Mouse (Mus musculus) lung, adult 2 months (tissue): Measurements from ENCODE around the gene Orai3. TPM values are rescaled to one million over a fixed set of nuclear protein-coding genes. Genes with fewer than 3 reads are reported as not detected.
A peak's percentile ranks its signal among the peaks of the same experiment; 100 is the strongest.
"Not testable (repeated sequence)": the region's sequence is repeated elsewhere in the genome, so short reads cannot be mapped to it uniquely, and the experiment has no call there.

Source experiments
- DNase-seq: peaks from one replicate; pipeline ENCODE4 v3.0.0; 2022
- H3K4me1 ChIP-seq: fragments of 200-500 bp; 2 replicates; pipeline ENCODE4 v1.6.1; 2011; ENCODE audit warnings: low read length; ENCODE audit not compliant: control insufficient read depth, insufficient read depth
- H3K4me3 ChIP-seq: fragments of 200-500 bp; replicated peaks from 2 replicates; pipeline ENCODE3; 2011; ENCODE audit warnings: low read depth, mild to moderate bottlenecking, control low read depth, low read length; ENCODE audit errors: extremely low read depth
- CTCF ChIP-seq: fragments of 200-500 bp; IDR thresholded peaks from 2 replicates; pipeline ENCODE4 v1.5.1; 2011; ENCODE audit warnings: mild to moderate bottlenecking, low read length, control low read depth; ENCODE audit not compliant: insufficient read depth
- POLR2A ChIP-seq: fragments of 200-500 bp; IDR thresholded peaks from 2 replicates; pipeline ENCODE4 v1.6.1; 2011; ENCODE audit warnings: low read depth, mild to moderate bottlenecking, control low read depth, low read length, borderline replicate concordance; ENCODE audit errors: extremely low read depth
- WGBS: fragments of 180-500 bp; shearing (Covaris S2); methylation state at CpG from one replicate; pipeline ENCODE4 v1.1.7; 2018; 5-methylcytosine and 5-hydroxymethylcytosine counted together
- polyA plus RNA-seq: library from polyadenylated mRNA; depleted of rRNA; stranded (reverse); fragments of >200 nt; gene quantifications from 2 replicates; pipeline ENCODE4 v1.2.3, GENCODE M21; 2012

Orai3 gene
- polyA plus RNA-seq, 1 experiment, result 45.6 TPM

GRCm38 (mm10) chr7:127770039-127770905 lies 657 bp downstream of the Orai3 start:
- 1% methylated on average over 27 of the region's 27 CpGs for WGBS
- Histone ChIP-seq H3K4me1 (peaks cover 6% of the 10 kb centered on the region), H3K4me3 (peak overlapping the region; percentile 99)
- DNase-seq, result no peak
- no peak for TF ChIP-seq CTCF
- no peak for TF ChIP-seq POLR2A

- TF ChIP-seq CTCF (no peak), POLR2A (no peak)
- no peak overlapping the region for H3K4me3 ChIP-seq
- no peak for DNase-seq
- WGBS, result 60% methylated on average over 5 of the region's 5 CpGs
- H3K4me1 ChIP-seq, result peaks cover 9% of the 10 kb centered on the region
Measured at GRCm38 (mm10) chr7:127771262-127771661, 1.6 kb downstream of the Orai3 start.

GRCm38 (mm10) chr7:127772080-127772479 lies 2.5 kb downstream of the Orai3 start:
- H3K4me1 ChIP-seq, result peaks cover 9% of the 10 kb centered on the region
- no peak for TF ChIP-seq POLR2A
- TF ChIP-seq CTCF, result no peak

DNA sequence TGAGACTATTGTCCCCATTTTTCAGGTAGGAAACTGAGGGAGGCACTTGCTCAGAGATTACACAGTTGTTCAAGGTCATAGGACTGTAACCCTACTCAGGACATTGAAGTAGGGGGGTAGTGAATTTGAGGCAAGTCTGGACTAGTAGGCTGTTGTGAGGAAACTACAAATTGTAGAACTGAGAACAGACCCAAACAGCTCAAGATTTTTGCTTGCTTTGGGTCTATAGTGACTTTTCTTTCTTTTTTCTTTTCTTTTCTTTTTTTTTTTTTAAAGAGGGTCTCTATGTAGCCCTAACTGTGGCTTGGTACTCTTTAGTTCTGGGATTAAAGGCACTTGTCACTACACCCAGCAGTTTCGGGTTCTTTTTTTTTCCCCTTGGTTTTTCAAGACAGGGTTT lies 2.9 kb downstream of the Orai3 start:
- WGBS, result 100% methylated on average over 1 of the region's 1 CpGs
- TF ChIP-seq POLR2A (no peak), CTCF (no peak)
- Histone ChIP-seq H3K4me3 (no peak overlapping the region), H3K4me1 (peaks cover 9% of the 10 kb centered on the region)
- no peak for DNase-seq

More at GRCm38 (mm10) chr7:127772080-127772479, 2.5 kb downstream of the Orai3 start:
- H3K4me3 ChIP-seq, result no peak overlapping the region
- 35% methylated on average over 3 of the region's 3 CpGs for WGBS
- no peak for DNase-seq

GRCm38 (mm10) chr7:127773664-127774384 lies 4.2 kb downstream of the Orai3 start:
- DNase-seq, result peak; percentile 49
- WGBS, result 33% methylated on average over 9 of the region's 9 CpGs
- no peak for TF ChIP-seq POLR2A
- TF ChIP-seq CTCF, result peak; percentile 77
- Histone ChIP-seq H3K4me3 (no peak overlapping the region), H3K4me1 (peaks cover 11% of the 10 kb centered on the region)

DNA sequence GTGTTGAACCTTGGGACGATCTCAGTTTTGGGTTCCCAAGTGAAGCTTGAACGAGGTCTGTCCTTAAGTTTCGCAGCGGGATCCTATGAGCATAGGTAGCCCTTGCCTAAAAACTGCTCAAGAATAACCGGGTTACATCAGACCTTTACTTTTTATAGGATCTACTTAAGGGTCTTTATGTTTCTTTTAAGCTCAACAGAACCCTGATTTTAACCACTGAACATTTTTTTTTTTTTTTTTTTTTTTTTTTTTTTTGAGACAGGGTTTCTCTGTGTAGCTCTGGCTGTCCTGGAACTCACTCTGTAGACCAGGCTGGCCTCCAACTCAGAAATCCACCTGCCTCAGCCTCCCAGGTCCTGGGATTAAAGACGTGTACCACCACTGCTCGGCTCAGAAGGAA lies 6.2 kb downstream of the Orai3 start:
- peaks cover 11% of the 10 kb centered on the region for H3K4me1 ChIP-seq
- not testable (repeated sequence) for DNase-seq
- peak overlapping the region; percentile 69 for H3K4me3 ChIP-seq

GRCm38 (mm10) chr7:127776426-127776825 lies 6.8 kb downstream of the Orai3 start, which contains the start of gene Setd1a:
TSS of gene Setd1a (plus strand) at chr7:127776670.
- TF ChIP-seq CTCF (no peak), POLR2A (no peak)
- H3K4me3 ChIP-seq, result peak within 1 kb of the TSS; percentile 86
- peak; percentile 88 for DNase-seq
- under 1% methylated on average over 23 of the region's 23 CpGs for WGBS
- H3K4me1 ChIP-seq, result peaks cover 11% of the 10 kb centered on the region

More for the DNA sequence above, 6.2 kb downstream of the Orai3 start:
- WGBS, result 63% methylated on average over 7 of the region's 7 CpGs

DNA sequence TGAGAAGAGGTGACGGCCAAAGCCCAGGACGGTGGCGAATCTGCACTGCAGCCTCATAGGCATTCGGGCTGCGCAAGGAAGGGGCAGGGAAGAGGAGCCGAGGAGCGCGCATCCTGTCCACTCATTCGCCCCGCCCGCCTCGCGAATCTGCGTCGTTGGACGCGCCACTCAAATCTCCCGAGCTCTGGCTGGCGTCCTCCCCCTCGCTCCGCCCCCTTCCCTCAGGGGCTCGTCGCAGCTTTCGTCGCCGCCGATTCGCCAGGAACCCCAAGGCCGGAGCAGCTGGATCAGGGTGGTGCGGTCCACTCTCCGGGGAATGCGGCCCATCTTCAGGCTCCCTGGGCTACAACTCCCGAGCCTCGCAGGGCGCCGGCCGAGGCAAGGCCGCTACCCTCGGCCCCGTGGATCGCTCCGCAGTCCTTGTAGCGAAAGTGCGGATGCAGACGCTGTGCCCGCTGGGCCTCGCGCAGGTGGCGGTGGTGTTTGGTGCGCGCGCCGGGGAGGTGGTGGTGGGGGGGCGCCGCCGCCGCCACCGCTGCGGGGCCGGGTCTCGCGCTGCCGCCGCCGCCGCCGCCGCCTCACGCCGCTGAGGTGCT lies 7.4 kb downstream of the Orai3 start:
- DNase-seq, result peak; percentile 97
- H3K4me3 ChIP-seq, result peak overlapping the region; percentile 86
- peaks cover 11% of the 10 kb centered on the region for H3K4me1 ChIP-seq
- under 1% methylated on average over 68 of the region's 70 CpGs for WGBS
- no peak for TF ChIP-seq CTCF
- TF ChIP-seq POLR2A, result peak; percentile 74; the same call in 1 of the 2 replicates

- H3K4me1 ChIP-seq, result peaks cover 11% of the 10 kb centered on the region
- 2% methylated on average over 57 of the region's 66 CpGs for WGBS
- TF ChIP-seq CTCF, result no peak
- no peak for TF ChIP-seq POLR2A
- peak overlapping the region; percentile 86 for H3K4me3 ChIP-seq
- peak; percentile 65 for DNase-seq
Measured at GRCm38 (mm10) chr7:127777474-127778266, 8.1 kb downstream of the Orai3 start.
